Mouse (Mus musculus) neutrophil, adult 65 days (primary cell): ENCODE results near the gene Ptgfr. TPM values are rescaled to one million over a fixed set of nuclear protein-coding genes. Genes with fewer than 3 reads are reported as not detected.

ENCODE experiments used
- total RNA-seq: library from RNA; stranded (reverse); gene quantifications from 2 replicates; pipeline ENCODE4 v1.2.4, GENCODE M21; 2023

Ptgfr gene
- total RNA-seq: not detected in 2 replicates

GRCm38 (mm10) chr3:151836871-151837680 lies at the start of gene Ptgfr:
Gene Ptgfr (minus strand): TSS chr3:151837630.

GRCm38 (mm10) chr3:151749737-151750136 lies 87.7 kb downstream of the Ptgfr start, which contains the start of gene Ifi44:
Gene Ifi44 (minus strand): TSS chr3:151749960.

Other genes starting within 250 kb of the Ptgfr start
- gene Ifi44, start 87.7 kb downstream of the Ptgfr start, total RNA-seq: not detected in 2 replicates
- not detected in 2 replicates for gene Ifi44l, start 74.7 kb downstream of the Ptgfr start, total RNA-seq